Mouse (Mus musculus): ENCODE measurements around the gene Atg2b.

Atg2b gene

DNA sequence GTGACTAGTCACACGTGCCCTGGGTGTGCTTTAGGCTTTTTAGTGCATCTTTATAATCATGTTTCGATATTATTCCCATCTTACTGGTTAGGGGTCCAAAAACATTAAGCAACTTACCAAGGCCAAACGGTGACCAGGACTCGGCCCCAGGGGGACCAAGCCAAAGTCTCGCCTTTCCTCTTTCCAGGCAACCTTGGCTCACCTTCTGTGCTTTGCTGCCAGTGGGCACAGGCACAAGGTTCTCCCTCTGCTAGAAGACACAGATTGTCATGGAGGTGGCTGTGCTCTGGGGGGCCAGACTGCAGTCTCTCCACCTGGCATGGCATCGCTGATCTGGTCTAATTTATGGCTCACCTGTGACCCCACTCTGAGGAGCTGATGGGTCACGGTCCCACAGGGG lies 94.2 kb downstream of the Atg2b start:
- DNase-seq: no peak

DNA sequence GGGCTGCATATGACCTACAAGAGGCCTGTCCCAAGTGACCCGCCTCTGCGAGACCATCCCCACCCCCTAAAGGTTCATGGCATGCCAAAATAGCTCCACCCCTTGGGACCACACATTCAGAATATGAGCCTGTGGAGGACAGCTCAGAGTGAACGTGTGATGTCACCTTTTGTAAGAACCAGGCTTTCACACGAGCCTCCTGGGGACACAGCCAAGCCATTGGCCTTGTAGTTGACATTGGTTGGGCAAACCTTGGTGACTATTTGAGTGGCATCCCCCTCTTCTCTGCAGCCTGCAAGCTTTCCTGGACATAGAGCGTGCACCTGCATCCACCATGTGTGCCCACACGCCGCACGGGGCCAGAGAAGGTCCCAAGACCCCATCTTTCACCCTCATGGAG lies 97.5 kb downstream of the Atg2b start:
- no peak for DNase-seq

DNA sequence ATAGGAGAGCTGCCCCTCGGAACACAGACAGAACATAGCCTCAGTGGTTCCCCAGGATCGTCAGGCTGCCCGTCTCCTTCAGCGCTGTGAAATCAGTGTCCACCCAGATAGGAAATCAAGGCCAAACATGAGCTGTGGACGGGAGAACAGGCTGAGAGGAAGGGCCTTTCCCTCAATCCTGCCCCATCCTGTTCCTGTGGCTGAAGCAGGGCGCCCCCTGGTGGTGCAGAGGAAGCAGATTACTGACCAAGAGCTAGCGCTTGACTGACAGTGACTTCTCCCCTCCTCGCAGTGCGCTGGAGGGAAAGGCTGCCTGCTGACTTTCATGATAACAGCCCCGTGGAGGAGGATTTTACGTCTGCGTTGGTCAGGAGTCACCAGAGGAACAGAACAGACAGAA lies 100.2 kb downstream of the Atg2b start:
- DNase-seq: peak; percentile 57

DNA sequence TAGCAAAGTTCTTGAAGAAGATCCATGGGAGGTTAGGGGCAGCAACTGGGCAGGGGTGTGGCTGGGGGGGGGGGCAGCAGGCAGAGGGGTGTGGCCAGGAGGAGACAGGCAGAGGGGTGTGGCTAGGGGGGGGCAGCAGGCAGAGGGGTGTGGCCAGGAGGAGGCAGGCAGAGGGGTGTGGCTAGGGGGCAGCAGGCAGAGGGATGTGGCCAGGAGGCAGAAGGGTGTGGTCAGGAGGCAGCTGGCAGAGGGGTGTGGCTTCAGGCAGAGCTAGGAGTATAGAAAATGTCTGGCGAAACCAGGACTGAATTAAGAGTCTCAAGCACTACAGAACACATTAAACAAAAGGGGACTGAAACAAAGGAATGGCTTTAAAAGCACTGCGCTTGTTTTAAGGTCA lies 101.5 kb downstream of the Atg2b start:
- DNase-seq: no peak

DNA sequence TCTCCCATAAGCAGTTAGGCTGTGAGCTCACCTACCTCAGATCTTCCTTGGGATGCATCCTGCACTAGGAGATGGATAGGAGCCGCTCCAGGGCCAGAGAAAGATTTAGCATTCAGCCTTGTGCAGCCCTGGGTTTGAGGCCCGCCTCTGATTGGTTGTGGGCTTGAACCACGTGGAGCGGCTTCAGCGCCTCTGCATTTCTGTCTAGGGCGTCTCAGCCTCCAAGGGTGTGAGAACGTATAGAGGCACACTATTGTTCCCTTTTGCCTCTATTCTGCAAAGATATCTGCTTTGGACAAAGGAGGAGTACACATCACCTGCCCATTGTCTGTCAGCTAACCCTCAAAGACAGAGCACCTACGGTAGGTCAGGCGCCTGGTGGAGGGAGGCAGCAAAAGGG lies 102.5 kb downstream of the Atg2b start:
- DNase-seq: no peak

DNA sequence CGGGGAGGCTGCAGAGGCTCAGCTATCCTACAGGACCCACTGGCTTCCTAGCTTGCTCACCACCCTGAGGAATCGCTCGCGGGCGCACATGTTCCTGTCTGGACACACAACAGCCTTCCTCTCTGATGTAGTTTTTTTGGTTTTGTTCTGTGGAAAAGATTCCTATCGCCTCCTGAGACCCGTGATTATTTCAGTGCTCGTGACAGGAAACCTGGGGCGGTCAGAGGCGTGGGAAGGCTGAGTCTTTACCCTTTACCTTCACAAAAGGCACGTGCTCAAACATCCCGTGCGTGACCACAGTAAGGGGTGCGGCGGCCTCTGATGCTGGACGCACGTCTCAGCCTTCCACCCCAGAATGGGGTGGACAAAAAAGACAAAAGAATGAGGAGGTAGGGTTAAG lies 104.5 kb downstream of the Atg2b start:
- DNase-seq: no peak

DNA sequence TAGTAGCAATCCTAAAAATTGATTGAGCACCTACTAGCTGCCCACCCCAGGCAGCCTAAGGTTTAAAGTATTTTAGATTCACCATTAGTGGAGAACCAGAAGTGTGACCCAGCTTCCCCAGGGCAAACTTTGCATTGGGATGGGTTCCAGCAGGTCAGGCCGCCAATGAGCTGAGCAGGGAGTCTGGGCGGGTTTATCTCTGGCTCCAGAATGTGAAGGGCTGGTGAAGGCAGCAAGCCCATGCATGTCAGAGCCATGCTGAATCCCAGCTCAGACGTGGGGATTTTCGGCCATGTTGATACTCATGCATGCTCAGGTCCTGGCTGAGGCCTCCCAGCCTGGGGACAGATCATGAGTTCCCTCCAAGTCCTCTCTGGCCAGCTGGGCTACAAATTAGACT lies 110.7 kb downstream of the Atg2b start:
- no peak for DNase-seq

DNA sequence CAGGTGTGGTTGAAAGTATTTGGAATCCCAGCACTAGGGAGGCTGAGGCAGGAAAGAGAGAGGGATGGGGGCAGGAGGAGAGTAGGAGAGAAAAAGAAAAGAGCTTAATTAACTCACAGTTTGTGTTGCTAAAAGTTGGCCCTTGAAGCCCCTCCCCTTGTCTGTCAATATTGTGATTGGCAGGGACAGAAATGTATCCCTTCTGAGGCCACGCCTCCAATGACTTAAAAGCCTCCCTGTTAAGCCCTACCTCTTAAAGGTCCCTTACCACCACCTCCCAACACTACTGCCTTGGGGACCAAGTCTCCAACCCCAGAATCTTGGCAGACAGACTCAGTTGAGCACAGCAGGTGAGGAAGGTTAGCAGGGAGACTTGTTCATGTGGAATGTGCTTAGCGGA lies 112.4 kb downstream of the Atg2b start:
- DNase-seq: no peak

DNA sequence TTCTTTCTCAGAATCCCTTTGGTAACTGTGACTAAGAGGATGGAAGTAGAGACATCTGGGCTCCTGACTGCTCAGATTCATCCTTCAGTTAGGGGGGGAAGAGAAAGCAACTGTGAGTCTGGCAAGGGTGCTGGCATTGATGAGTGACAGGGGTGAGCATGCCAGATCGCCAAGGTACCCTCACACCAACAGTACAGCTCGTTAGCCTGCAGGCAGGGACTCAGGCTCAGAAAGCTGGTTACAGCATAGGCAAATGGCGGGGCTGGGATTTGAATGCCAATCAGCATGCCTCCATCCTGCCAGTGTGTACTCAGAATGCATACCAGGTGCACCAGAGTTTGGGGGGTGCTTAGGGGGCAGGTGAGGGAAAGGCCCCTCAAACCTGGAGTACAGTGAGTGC lies 113.1 kb downstream of the Atg2b start:
- no peak for DNase-seq
